Mouse (Mus musculus): Measurements from ENCODE around the gene Abcb6. TPM values are rescaled to one million over a fixed set of nuclear protein-coding genes. Genes with fewer than 3 reads are reported as not detected.

Abcb6 gene
- total and polyA plus RNA-seq, 3 experiments, result 15.5 to 29.0 (median 19.2) TPM

DNA sequence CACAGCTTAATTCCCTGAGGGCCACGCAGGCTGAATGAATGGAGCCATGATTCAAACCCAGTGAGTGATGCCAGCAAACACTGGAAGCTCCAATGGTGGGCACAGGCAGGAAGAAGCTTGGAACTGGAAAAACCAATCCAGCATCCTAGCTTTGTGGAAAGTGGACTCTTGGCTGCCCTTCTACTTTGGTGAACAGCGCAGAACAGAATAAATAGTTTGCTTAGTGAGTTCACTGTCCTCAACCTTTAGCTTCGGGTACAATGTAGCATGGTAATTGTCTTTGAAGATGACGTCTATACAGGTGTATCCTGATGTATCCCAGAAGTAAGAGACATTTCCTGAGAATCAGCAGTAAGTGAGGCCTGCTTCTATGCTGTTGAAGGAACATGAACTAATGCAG lies 31.5 kb downstream of the Abcb6 start:
- no peak for DNase-seq (ENCODE audit: extremely low read depth)
- dilution Hi-C loops (cut with MboI; ENCODE audit: extremely low pct_ligation_motif_present, extremely low pct_unique_long_range_greater_than_20kb, low sequenced_read_pairs), result no loop called here
- no peak overlapping the region for H3K27ac ChIP-seq (ENCODE audit: insufficient read depth, low read depth)
- H3K4me2 ChIP-seq (ENCODE audit: insufficient read depth, low read depth, poor library complexity, severe bottlenecking), result no peak overlapping the region
- H3K36me3 ChIP-seq (replicated peaks in 1 of 2; ENCODE audit: control insufficient read depth in 1 of 2, insufficient read depth in 1 of 2, low read length in 1 of 2), result peaks cover 44 to 58% of the 10 kb centered on the region in 2 experiments
- H3K79me2 ChIP-seq (replicated peaks; ENCODE audit: control insufficient read depth, extremely low read depth, insufficient read depth, poor library complexity, severe bottlenecking), result no peaks in the 10 kb centered on the region
- in situ Hi-C loops (cut with MboI; ENCODE audit: low pct_ligation_motif_present, low pct_unique_long_range_greater_than_20kb, low sequenced_read_pairs), result no loop called here
- H3K27me3 ChIP-seq (replicated peaks), result no peaks in the 10 kb centered on the region
- peaks cover 2 to 8% of the 10 kb centered on the region in 2 experiments; a peak in 1 of 4 replicates for H3K4me1 ChIP-seq (ENCODE audit: control insufficient read depth in 1 of 2, insufficient read depth in 2 of 2)
- no peak for TF ChIP-seq PAX5 (IDR thresholded peaks at IDR 0.05; ENCODE audit: low read length)
- TF ChIP-seq BHLHE40 (IDR thresholded peaks at IDR 0.05; ENCODE audit: low read depth, low read length), result no peak
- no peak for TF ChIP-seq SIN3A (IDR thresholded peaks at IDR 0.05; ENCODE audit: low read length)
- TF ChIP-seq CHD2 (IDR thresholded peaks at IDR 0.05; ENCODE audit: low read length), result no peak
- TF ChIP-seq RAD21 (IDR thresholded peaks at IDR 0.05; ENCODE audit: low read depth, low read length), result no peak
- no peak for TF ChIP-seq UBTF (IDR thresholded peaks at IDR 0.05; ENCODE audit: low read depth, low read length)
- TF ChIP-seq ETS1 (conservative IDR thresholded peaks at IDR 0.05; ENCODE audit: low read depth, low read length), result no peak
- TF ChIP-seq MYC (IDR thresholded peaks at IDR 0.05; ENCODE audit: low read depth, low read length), result no peak
- no peak overlapping the region for H3K4me3 ChIP-seq (replicated peaks in 1 of 3; ENCODE audit: low read depth in 2 of 3, low read length in 2 of 3, poor library complexity in 1 of 3)
- no peaks in the 10 kb centered on the region for H3K9me3 ChIP-seq (replicated peaks; ENCODE audit: low read length)
- H3K9ac ChIP-seq (ENCODE audit: insufficient read depth, low read depth), result no peak overlapping the region

GRCm38 (mm10) chr1:75147411-75148135 lies 32.6 kb downstream of the Abcb6 start:
- Histone ChIP-seq H3K4me1 (ENCODE audit: control insufficient read depth in 1 of 2, insufficient read depth in 2 of 2) (peaks cover 2 to 13% of the 10 kb centered on the region in 2 experiments; a peak in 2 of 4 replicates), H3K4me2 (ENCODE audit: insufficient read depth, low read depth, poor library complexity, severe bottlenecking) (no peak overlapping the region)
- dilution Hi-C loops (cut with MboI; ENCODE audit: extremely low pct_ligation_motif_present, extremely low pct_unique_long_range_greater_than_20kb, low sequenced_read_pairs), result no loop called here

GRCm38 (mm10) chr1:75145589-75145988 lies 34.6 kb downstream of the Abcb6 start:
- H3K27ac ChIP-seq (ENCODE audit: insufficient read depth, low read depth), result no peak overlapping the region
- no peak for TF ChIP-seq ZC3H11A (IDR thresholded peaks at IDR 0.05; ENCODE audit: low read depth, low read length)
- TF ChIP-seq ELF1 (IDR thresholded peaks at IDR 0.05; ENCODE audit: low read depth, low read length), result no peak
- no peak for TF ChIP-seq USF1 (IDR thresholded peaks at IDR 0.05; ENCODE audit: low read depth, low read length)
- TF ChIP-seq ZKSCAN1 (IDR thresholded peaks at IDR 0.05; ENCODE audit: borderline replicate concordance, low read depth, low read length), result no peak
- TF ChIP-seq JUN (IDR thresholded peaks at IDR 0.05; ENCODE audit: insufficient read depth, low read depth, low read length), result no peak
- TF ChIP-seq POLR2AphosphoS2 (IDR thresholded peaks at IDR 0.05; ENCODE audit: low read depth, low read length), result no peak
- no peak for TF ChIP-seq NELFE (IDR thresholded peaks at IDR 0.05; ENCODE audit: low read depth, low read length)
- TF ChIP-seq KAT2A (IDR thresholded peaks at IDR 0.05; ENCODE audit: insufficient replicate concordance, low read length), result no peak
- no peak for TF ChIP-seq MYC (IDR thresholded peaks at IDR 0.05; ENCODE audit: low read depth, low read length)
- no peak for TF ChIP-seq MXI1 (IDR thresholded peaks at IDR 0.05; ENCODE audit: low read depth, low read length)
- no peak for TF ChIP-seq IRF4 (IDR thresholded peaks at IDR 0.05; ENCODE audit: low read depth, low read length)
- TF ChIP-seq CHD2 (IDR thresholded peaks at IDR 0.05; ENCODE audit: low read length), result no peak
- no peak for TF ChIP-seq SIN3A (IDR thresholded peaks at IDR 0.05; ENCODE audit: low read length)
- no peak for TF ChIP-seq ETS1 (conservative IDR thresholded peaks at IDR 0.05; ENCODE audit: low read depth, low read length)
- no peak for TF ChIP-seq MAZ (IDR thresholded peaks at IDR 0.05; ENCODE audit: low read depth, low read length)
- TF ChIP-seq CHD1 (IDR thresholded peaks at IDR 0.05; ENCODE audit: low read depth, low read length), result no peak
- TF ChIP-seq TBP (conservative IDR thresholded peaks at IDR 0.05; ENCODE audit: low read depth, low read length), result no peak
- no peak for TF ChIP-seq MAFK (IDR thresholded peaks at IDR 0.05; ENCODE audit: insufficient replicate concordance, low read length)

More at GRCm38 (mm10) chr1:75147411-75148135, 32.6 kb downstream of the Abcb6 start:
- no peaks in the 10 kb centered on the region for H3K79me2 ChIP-seq (replicated peaks; ENCODE audit: control insufficient read depth, extremely low read depth, insufficient read depth, poor library complexity, severe bottlenecking)
- H3K36me3 ChIP-seq (replicated peaks in 1 of 2; ENCODE audit: control insufficient read depth in 1 of 2, insufficient read depth in 1 of 2, low read length in 1 of 2), result peaks cover 44 to 58% of the 10 kb centered on the region in 2 experiments
- in situ Hi-C loops (cut with MboI; ENCODE audit: low pct_ligation_motif_present, low pct_unique_long_range_greater_than_20kb, low sequenced_read_pairs), result no loop called here
- no peak for TF ChIP-seq JUND (conservative IDR thresholded peaks at IDR 0.05; ENCODE audit: low read depth, low read length)
- no peak for TF ChIP-seq MAZ (IDR thresholded peaks at IDR 0.05; ENCODE audit: low read depth, low read length)
- no peak for TF ChIP-seq JUN (IDR thresholded peaks at IDR 0.05; ENCODE audit: insufficient read depth, low read depth, low read length)
- TF ChIP-seq CHD2 (IDR thresholded peaks at IDR 0.05; ENCODE audit: low read length), result no peak
- no peak for TF ChIP-seq SIN3A (IDR thresholded peaks at IDR 0.05; ENCODE audit: low read length)
- no peak for TF ChIP-seq IRF4 (IDR thresholded peaks at IDR 0.05; ENCODE audit: low read depth, low read length)
- no peak for TF ChIP-seq TCF12 (IDR thresholded peaks at IDR 0.05; ENCODE audit: low read depth, low read length)
- no peak for DNase-seq (ENCODE audit: extremely low read depth)
- H3K27ac ChIP-seq (ENCODE audit: insufficient read depth, low read depth), result no peak overlapping the region
- no peaks in the 10 kb centered on the region for H3K9me3 ChIP-seq (replicated peaks; ENCODE audit: low read length)
- H3K4me3 ChIP-seq (replicated peaks in 1 of 3; ENCODE audit: low read depth in 2 of 3, low read length in 2 of 3, poor library complexity in 1 of 3), result no peak overlapping the region
- no peak overlapping the region for H3K9ac ChIP-seq (ENCODE audit: insufficient read depth, low read depth)
- H3K27me3 ChIP-seq (replicated peaks), result no peaks in the 10 kb centered on the region

More at GRCm38 (mm10) chr1:75145589-75145988, 34.6 kb downstream of the Abcb6 start:
- Histone ChIP-seq H3K79me2 (replicated peaks; ENCODE audit: control insufficient read depth, extremely low read depth, insufficient read depth, poor library complexity, severe bottlenecking) (no peaks in the 10 kb centered on the region), H3K9me3 (replicated peaks; ENCODE audit: low read length) (no peaks in the 10 kb centered on the region), H3K36me3 (replicated peaks in 1 of 2; ENCODE audit: control insufficient read depth in 1 of 2, insufficient read depth in 1 of 2, low read length in 1 of 2) (peaks cover 44 to 63% of the 10 kb centered on the region in 2 experiments), H3K27me3 (replicated peaks) (no peaks in the 10 kb centered on the region), H3K4me2 (ENCODE audit: insufficient read depth, low read depth, poor library complexity, severe bottlenecking) (no peak overlapping the region), H3K4me3 (replicated peaks in 1 of 3; ENCODE audit: low read depth in 2 of 3, low read length in 2 of 3, poor library complexity in 1 of 3) (no peak overlapping the region), H3K4me1 (ENCODE audit: control insufficient read depth in 1 of 2, insufficient read depth in 2 of 2) (peaks cover 2 to 30% of the 10 kb centered on the region in 2 experiments; a peak in 2 of 4 replicates), H3K9ac (ENCODE audit: insufficient read depth, low read depth) (no peak overlapping the region)
- dilution Hi-C loops (cut with MboI; ENCODE audit: extremely low pct_ligation_motif_present, extremely low pct_unique_long_range_greater_than_20kb, low sequenced_read_pairs) (no loop called here), in situ Hi-C loops (cut with MboI; ENCODE audit: low pct_ligation_motif_present, low pct_unique_long_range_greater_than_20kb, low sequenced_read_pairs) (no loop called here)
- DNase-seq (ENCODE audit: extremely low read depth), result no peak
